Mouse (Mus musculus): ENCODE measurements around the gene Ccdc185.

DNA sequence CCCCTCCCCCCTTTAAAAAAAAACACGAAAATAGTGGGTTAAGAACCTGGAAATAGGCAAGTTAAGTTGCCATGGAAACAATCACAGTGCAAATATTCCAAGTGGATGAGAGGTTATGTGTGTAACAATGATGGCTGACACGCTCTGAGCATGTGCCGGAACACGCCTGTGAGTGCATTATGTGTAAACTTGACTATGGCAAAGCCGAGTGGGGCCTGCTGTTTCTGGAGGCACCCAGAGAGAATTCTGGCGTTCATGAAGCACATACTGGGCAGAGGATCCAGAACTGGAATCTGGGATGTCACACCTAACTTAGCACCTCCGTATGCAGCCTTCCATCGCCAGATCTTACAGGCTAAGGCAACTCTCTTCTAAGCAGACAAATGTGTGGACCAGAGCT lies 4.7 kb upstream of the Ccdc185 start:
- TF ChIP-seq CTCF (IDR thresholded peaks at IDR 0.05; ENCODE audit: insufficient read depth, low read depth, low read length) (no peak), POLR2A (IDR thresholded peaks at IDR 0.05; ENCODE audit: insufficient read depth, low read depth, low read length) (no peak)

All from olfactory bulb, adult 2 months (tissue).